Mouse (Mus musculus) heart, postnatal 0 days (tissue): ENCODE measurements around the gene Aurka. TPM values are rescaled to one million over a fixed set of nuclear protein-coding genes. Genes with fewer than 3 reads are reported as not detected.

Experiments used
- ATAC-seq: fragments of 200-750 bp; cut with Nextera tagmentation; 2 replicates; pipeline ENCODE4 v1.8.0; 2017; ENCODE audit warnings: low read depth, moderate number of reproducible peaks, moderate library complexity; ENCODE audit not compliant: insufficient read depth
- DNase-seq: peaks from one replicate; pipeline ENCODE4 v3.0.0-alpha.2; 2016; ENCODE audit warnings: low spot score
- H3K27ac ChIP-seq: fragments of 300-500 bp; sonication (generic); 2 replicates; pipeline ENCODE4 v1.5.1; 2014; ENCODE audit warnings: low read depth, mild to moderate bottlenecking
- H3K27me3 ChIP-seq: fragments of 300-500 bp; sonication (generic); 2 replicates; pipeline ENCODE4 v1.6.1; 2014; ENCODE audit warnings: low read length, mixed read lengths; ENCODE audit not compliant: control insufficient read depth, insufficient read depth
- H3K36me3 ChIP-seq: fragments of 300-500 bp; sonication (generic); replicated peaks from 2 replicates; pipeline ENCODE4 v1.6.1; 2014; ENCODE audit warnings: low read length, mixed read lengths; ENCODE audit not compliant: control insufficient read depth, insufficient read depth
- H3K4me1 ChIP-seq: fragments of 300-500 bp; sonication (generic); 2 replicates; pipeline ENCODE4 v1.6.1; 2014; ENCODE audit warnings: antibody characterized with exemption; ENCODE audit not compliant: control insufficient read depth, insufficient read depth
- H3K4me2 ChIP-seq: fragments of 300-500 bp; sonication (generic); 2 replicates; pipeline ENCODE4 v1.6.1; 2014; ENCODE audit warnings: low read depth, mild to moderate bottlenecking, low read length, moderate library complexity
- H3K4me3 ChIP-seq: fragments of 300-500 bp; sonication (generic); 2 replicates; pipeline ENCODE4 v1.5.1; 2014; ENCODE audit warnings: low read depth, low read length
- H3K9ac ChIP-seq: fragments of 300-500 bp; sonication (generic); replicated peaks from 2 replicates; pipeline ENCODE4 v1.6.1; 2014; ENCODE audit warnings: low read depth, low read length, mixed read lengths
- H3K9me3 ChIP-seq: fragments of 300-500 bp; sonication (generic); replicated peaks from 2 replicates; pipeline ENCODE4 v1.6.1; 2016; ENCODE audit warnings: low read length; ENCODE audit not compliant: control insufficient read depth
- CTCF ChIP-seq: IDR thresholded peaks from 2 replicates; pipeline ENCODE4 v1.5.1; 2016; ENCODE audit warnings: antibody characterized with exemption, control low read depth, low read depth
- EP300 ChIP-seq: IDR thresholded peaks from 2 replicates; pipeline ENCODE4 v1.6.1; 2016; ENCODE audit warnings: antibody characterized with exemption, low read depth
- WGBS: fragments of 180-500 bp; shearing (Covaris S2); extraction: QIAGEN DNeasy Blood & Tissue Kit; methylation state at CpG from one replicate; pipeline ENCODE4 v1.1.7; 2014; 5-methylcytosine and 5-hydroxymethylcytosine counted together
- polyA plus RNA-seq: library from polyadenylated mRNA; unstranded; fragments of >200 nt; fragmentation: Nextera tagmentation; extraction: Ambion mirVana; gene quantifications from 2 replicates; pipeline ENCODE4 v1.2.1, GENCODE M21; 2015
- total RNA-seq: library from RNA; depleted of rRNA; stranded (reverse); fragments of >200 nt; gene quantifications from 2 replicates; pipeline ENCODE4 v1.2.3, GENCODE M21; 2014; ENCODE audit warnings: low replicate concordance

Gene Aurka
- total and polyA plus RNA-seq, 2 experiments from 2014 or later: 25.5 to 36.6 TPM

DNA sequence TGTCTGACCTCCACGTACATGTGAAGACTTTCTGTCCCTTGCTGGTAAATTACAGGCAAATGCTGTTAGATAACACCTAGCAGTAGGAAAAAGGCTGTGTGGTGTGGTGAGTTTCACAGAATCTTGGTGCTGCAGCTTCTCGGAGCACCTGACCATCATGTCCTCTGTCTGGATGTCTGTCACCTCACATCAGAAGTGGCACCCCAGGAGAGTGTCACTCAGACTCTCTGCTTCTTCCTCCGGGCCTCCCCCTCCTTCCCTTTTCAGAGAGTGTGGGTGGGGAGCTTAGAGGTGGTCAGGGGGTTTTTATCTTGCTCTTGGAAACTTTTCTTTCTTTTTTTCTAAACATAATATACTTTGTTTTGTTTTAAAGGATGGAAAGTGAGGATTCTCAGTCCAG lies 34.7 kb upstream of the Aurka start:
- no peaks in the 10 kb centered on the region for H3K36me3 ChIP-seq
- DNase-seq: no peak
- no peak overlapping the region for H3K9ac ChIP-seq
- WGBS: 45% methylated on average over 3 of the region's 3 CpGs
- no peaks in the 10 kb centered on the region for H3K27me3 ChIP-seq
- H3K9me3 ChIP-seq: no peaks in the 10 kb centered on the region
- H3K27ac ChIP-seq: no peak overlapping the region
- no peak for ATAC-seq
- H3K4me3 ChIP-seq: no peak overlapping the region
- no peak overlapping the region for H3K4me2 ChIP-seq
- TF ChIP-seq EP300 (no peak), CTCF (no peak)
- H3K4me1 ChIP-seq: no peaks in the 10 kb centered on the region

DNA sequence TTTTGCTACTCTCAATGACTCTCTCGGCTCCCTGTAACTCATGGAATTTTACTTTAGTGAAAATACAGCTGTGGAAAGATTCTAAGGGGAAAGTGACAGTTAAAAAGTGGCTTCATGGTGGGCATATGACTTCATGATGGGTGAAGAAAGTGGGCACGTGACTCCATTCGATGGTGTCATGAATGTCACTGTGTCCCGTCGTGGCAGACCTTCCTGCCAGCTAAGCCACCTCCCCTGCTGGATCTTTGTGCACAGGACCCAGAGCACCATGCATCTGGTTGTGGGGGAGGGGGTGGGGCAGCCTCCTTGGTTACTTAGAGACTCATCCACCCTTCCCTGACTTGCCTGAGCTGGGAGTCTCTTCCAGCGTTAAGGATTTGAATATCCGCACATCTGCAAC lies 33.9 kb upstream of the Aurka start:
- no peaks in the 10 kb centered on the region for H3K4me1 ChIP-seq
- ATAC-seq (no peak), DNase-seq (no peak)
- WGBS: 58% methylated on average over 7 of the region's 7 CpGs
- no peaks in the 10 kb centered on the region for H3K36me3 ChIP-seq
- H3K4me3 ChIP-seq: no peak overlapping the region
- no peaks in the 10 kb centered on the region for H3K27me3 ChIP-seq
- no peak overlapping the region for H3K9ac ChIP-seq
- TF ChIP-seq EP300: no peak
- TF ChIP-seq CTCF: no peak
- H3K9me3 ChIP-seq: no peaks in the 10 kb centered on the region
- H3K4me2 ChIP-seq: no peak overlapping the region
- no peak overlapping the region for H3K27ac ChIP-seq

DNA sequence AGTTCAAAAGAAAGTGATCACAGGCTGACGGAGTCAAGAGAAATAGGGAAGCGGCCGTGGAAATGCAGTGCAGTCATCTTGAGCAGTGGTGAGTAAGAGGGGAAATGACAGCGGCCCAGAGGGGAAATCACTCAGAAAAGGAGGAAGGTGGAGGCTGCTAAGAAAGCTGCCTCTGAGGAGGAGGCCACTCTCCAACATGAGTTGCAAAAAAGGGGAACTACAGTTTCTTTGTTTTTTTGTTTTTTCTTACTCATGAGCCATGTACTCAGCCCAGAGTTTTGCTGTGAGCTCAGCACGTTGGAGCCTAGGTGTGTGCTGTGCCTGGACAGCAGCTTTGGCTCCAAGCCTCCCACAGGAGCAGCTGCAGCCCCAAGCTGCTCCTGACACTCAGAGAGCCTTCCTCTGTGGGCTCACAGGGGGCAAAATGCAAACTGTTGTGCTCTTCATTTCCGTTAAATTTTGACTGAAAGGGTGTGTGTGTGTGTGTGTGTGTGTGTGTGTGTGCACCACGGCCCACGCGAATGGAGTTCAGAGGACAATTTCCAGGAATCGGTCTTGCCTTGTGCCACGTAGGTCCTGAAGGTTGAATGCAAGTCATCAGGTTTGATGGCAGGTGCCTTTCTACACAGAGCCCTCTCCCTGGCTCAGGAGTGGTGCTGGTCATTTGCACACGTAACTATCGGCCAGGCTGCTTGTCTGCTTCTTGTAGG lies 30.9 kb upstream of the Aurka start:
- Histone ChIP-seq H3K9me3 (no peaks in the 10 kb centered on the region), H3K4me2 (no peak overlapping the region), H3K4me3 (no peak overlapping the region), H3K9ac (no peak overlapping the region), H3K36me3 (no peaks in the 10 kb centered on the region), H3K4me1 (no peaks in the 10 kb centered on the region), H3K27me3 (no peaks in the 10 kb centered on the region), H3K27ac (peak overlapping the region; percentile 17; the same call in 1 of the 2 replicates)
- no peak for ATAC-seq
- 54% methylated on average over 13 of the region's 13 CpGs for WGBS
- peak; percentile 29 for DNase-seq
- TF ChIP-seq EP300 (no peak), CTCF (no peak)

DNA sequence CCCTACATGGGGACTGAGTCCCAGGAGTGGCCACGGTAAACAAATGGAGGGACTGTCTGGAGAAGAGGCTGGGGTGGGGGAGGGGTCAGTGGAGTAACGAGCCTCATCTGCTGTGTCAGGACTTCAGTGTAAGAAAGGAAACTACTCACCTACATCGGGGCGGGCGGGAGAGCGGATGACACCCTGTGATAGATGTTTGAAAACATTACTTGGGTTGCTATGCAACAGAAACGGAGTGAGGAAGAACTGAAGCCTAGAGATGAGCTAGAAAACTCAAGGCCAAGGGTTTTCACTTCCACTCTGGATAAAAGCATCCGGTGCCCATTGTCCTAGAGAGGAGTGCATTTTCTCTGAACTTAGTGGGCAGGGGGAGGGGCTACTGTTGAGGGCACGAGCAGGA lies 29.6 kb upstream of the Aurka start:
- no peak for DNase-seq
- peak; percentile 41 for ATAC-seq
- H3K4me1 ChIP-seq: no peaks in the 10 kb centered on the region
- H3K36me3 ChIP-seq: no peaks in the 10 kb centered on the region
- no peaks in the 10 kb centered on the region for H3K27me3 ChIP-seq
- no peak for TF ChIP-seq EP300
- H3K4me3 ChIP-seq: no peak overlapping the region
- 21% methylated on average over 9 of the region's 9 CpGs for WGBS
- H3K27ac ChIP-seq: no peak overlapping the region
- H3K4me2 ChIP-seq: no peak overlapping the region
- H3K9me3 ChIP-seq: no peaks in the 10 kb centered on the region
- H3K9ac ChIP-seq: no peak overlapping the region

DNA sequence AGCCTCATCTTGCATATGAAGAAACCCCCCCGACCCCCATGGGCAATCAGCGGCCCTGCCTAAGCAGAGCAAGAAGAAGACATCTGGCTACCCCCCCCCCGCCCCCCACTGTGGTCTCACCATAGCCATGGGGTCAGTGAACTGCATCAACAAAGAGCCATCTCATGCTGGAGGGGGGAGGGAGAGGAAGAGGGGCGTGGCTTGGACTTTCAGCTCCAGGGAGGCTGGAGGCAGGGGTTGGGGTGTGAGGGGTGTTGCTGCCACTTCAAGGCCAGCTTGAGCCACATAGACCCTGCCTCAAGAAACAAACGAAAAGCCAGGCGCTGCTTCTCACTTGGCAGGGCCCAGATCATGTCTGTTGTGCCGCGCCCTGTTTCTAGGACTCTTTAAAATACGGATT lies 25.6 kb upstream of the Aurka start:
- Histone ChIP-seq H3K36me3 (no peaks in the 10 kb centered on the region), H3K27ac (no peak overlapping the region), H3K9me3 (no peaks in the 10 kb centered on the region), H3K27me3 (0 out of 2 replicates have a peak, but pooled peaks cover 5% of the 10 kb centered on the region), H3K9ac (no peak overlapping the region), H3K4me3 (no peak overlapping the region), H3K4me2 (no peak overlapping the region), H3K4me1 (no peaks in the 10 kb centered on the region)
- DNase-seq (no peak), ATAC-seq (no peak)
- WGBS: 43% methylated on average over 8 of the region's 9 CpGs
- TF ChIP-seq CTCF (no peak), EP300 (no peak)

DNA sequence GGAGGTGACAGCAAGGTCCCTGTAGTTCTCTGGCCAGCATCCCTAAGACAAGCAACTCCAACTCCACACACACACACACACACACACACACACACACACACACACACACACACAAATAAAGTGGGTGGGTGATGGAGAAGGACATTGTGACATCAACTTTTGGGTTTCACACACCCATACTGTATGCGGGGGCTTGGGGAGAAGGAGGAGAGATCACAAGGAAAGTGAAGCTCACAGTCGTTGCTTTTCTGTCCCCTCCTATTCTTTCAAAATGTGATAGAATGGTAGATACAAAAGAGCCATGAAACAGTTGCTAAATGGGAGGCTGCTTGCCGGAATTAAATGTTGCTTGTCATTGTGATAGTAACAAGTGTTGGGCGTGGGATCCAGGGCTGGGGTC lies 24.3 kb upstream of the Aurka start:
- Histone ChIP-seq H3K4me1 (no peaks in the 10 kb centered on the region), H3K9me3 (no peaks in the 10 kb centered on the region), H3K4me2 (no peak overlapping the region), H3K9ac (no peak overlapping the region), H3K27ac (no peak overlapping the region), H3K4me3 (no peak overlapping the region), H3K36me3 (no peaks in the 10 kb centered on the region), H3K27me3 (0 out of 2 replicates have a peak, but pooled peaks cover 5% of the 10 kb centered on the region)
- TF ChIP-seq EP300 (no peak), CTCF (no peak)
- DNase-seq: no peak
- no peak for ATAC-seq
- WGBS: 71% methylated on average over 4 of the region's 4 CpGs
